Mouse (Mus musculus) cerebellum, postnatal 25 days (tissue): Measurements from ENCODE around the gene Zc3hav1.
A peak's percentile ranks its signal among the peaks of the same experiment; 100 is the strongest.
"Not testable (repeated sequence)": the region's sequence is repeated elsewhere in the genome, so short reads cannot be mapped to it uniquely, and the experiment has no call there.

Source experiments
- DNase-seq, 2 experiments: peaks; one replicate each; pipeline ENCODE4 v3.0.0; 2021; ENCODE audit warnings: mixed read lengths in 2 of 2

Zc3hav1 gene

GRCm38 (mm10) chr6:38353811-38354722, at the start of gene Zc3hav1:
Gene Zc3hav1, minus strand, starts transcription at chr6:38354603.
- peak; percentile 34 to 43 for DNase-seq

- peak in 1 of 2 experiments; percentile 28 for DNase-seq
These were observed 35.3 kb upstream of the Zc3hav1 start for GRCm38 (mm10) chr6:38389671-38390070.

- DNase-seq, result peak; percentile 87 to 89
These were observed 26.8 kb upstream of the Zc3hav1 start, which contains the start of gene Ttc26 for GRCm38 (mm10) chr6:38381129-38381771. Gene Ttc26, plus strand, starts transcription at chr6:38381469.

DNA sequence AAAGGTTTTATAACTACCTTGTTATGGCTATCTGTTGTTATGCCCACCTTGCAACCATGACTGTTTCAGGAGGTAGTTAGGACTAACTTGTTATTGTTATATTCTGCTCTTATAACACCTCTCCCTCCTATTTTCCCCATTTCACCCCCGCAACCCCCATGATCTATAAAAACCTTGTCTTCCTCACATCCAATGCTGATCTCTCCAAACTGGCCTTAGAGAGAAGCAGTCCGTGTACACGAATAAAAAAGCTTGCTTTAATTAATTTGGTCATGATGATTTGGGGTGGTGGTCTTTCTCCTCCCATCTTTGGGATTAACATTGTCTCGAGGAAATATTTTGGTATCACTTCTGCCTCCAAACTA, 26.3 kb upstream of the Zc3hav1 start:
- DNase-seq, result peak in 1 of 2 experiments; percentile 4

GRCm38 (mm10) chr6:38374271-38374670, 19.9 kb upstream of the Zc3hav1 start:
- no peak for DNase-seq

- DNase-seq, result no peak
These were observed 15.5 kb upstream of the Zc3hav1 start for GRCm38 (mm10) chr6:38369945-38370344.

DNA sequence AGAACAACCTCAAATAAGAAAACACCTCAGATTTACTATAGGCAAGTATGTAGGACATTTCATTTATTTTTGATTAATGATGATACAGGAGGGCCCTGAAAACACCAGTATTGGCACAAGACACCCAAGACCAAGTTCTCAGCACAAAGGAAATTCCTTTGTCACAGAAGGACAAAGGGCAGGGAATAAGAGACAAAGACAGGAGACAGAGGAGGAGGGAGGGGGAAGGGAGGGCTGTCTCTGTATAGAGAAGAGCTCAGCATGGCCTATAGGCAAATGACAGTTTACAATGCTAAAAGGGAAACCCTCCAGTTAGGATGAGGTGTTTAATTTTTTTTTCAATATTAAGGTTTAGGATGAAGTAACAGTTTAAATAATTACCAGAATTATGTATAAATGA, 9.7 kb upstream of the Zc3hav1 start:
- no peak for DNase-seq

GRCm38 (mm10) chr6:38363370-38363769, 9.0 kb upstream of the Zc3hav1 start:
- DNase-seq, result no peak

DNA sequence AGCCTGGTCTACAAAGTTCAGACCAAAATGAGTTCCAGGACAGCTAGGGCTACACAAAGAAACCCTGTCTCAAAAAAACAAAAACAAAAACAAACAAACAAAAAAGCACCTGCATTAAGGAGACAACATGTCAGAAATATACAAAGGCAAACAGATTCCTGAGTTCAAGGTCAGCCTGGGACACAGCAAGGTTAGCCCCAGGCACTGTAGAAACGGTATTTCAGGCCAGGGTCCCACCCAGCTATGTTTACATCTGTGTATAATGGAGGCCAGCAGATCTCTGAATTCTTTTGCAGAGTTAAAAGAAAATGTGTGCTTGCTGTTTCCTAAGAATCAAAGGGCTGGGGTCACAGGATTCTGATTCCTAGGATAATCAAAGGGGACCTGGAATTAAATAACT, 7.5 kb upstream of the Zc3hav1 start:
- no peak for DNase-seq

GRCm38 (mm10) chr6:38361065-38361464, 6.7 kb upstream of the Zc3hav1 start:
- DNase-seq, result no peak

DNA sequence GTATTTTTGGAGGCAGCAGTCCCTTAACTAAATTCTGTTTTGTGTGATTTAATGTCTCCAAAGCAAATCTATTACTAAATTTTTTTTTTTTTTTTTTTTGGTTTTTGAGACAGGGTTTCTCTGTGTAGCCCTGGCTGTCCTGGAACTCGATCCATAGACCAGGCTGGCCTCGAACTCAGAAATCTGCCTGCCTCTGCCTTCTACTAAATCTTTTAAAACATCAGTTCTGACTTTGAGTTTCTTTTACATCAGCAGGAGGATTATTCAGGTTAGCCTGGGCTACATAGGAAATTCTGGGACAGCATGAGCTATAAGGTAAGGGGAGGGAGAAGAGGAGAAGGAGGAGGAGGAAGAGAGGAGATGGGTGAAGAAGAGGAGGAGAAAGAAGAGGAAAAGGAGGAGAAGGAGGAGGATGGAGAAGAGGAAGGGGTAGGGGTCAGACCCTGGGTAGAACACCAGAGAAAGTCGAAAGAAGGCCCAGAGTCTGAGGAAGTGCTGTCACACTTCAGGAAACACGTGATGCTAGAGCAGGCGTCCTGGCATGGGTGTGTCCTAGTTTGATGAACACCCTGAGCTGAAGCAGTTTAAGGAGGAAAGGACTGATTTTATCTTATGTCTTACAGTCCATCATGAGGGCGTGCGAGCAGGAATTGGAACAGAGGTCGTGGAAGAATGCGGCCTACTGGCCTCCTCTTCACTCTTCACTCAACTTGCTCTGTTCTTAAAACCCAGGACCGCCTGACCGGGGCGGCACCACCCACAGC, 5.5 kb upstream of the Zc3hav1 start:
- no peak for DNase-seq

DNA sequence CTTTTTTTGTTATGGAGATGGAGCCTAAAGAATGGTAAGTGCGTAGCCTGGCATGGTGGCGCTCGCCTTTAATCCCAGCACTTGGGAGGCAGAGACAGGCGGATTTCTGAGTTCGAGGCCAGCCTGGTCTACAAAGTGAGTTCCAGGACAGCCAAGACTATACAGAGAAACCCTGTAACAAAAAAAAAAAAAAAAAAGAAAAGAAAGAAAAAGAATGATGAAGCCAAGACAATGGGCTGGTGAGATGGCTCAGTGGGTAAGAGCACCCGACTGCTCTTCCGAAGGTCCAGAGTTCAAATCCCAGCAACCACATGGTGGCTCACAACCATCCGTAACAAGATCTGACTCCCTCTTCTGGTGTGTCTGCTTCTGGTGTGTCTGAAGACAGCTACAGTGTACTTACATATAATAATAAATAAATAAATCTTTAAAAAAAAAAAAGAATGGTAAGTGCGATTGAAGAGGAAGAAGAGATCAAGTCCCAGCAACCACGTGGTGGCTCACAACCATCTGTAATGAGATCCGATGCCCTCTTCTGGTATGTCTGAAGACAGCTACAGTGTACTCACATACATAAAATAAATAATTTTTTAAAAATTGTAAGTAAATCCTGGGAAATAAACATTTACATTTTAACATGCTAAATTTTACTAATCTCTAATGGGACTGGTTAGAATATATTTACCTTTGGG, 4.8 kb upstream of the Zc3hav1 start:
- not testable (repeated sequence) for DNase-seq

GRCm38 (mm10) chr6:38358253-38359027, 4.0 kb upstream of the Zc3hav1 start:
- DNase-seq, result no peak

DNA sequence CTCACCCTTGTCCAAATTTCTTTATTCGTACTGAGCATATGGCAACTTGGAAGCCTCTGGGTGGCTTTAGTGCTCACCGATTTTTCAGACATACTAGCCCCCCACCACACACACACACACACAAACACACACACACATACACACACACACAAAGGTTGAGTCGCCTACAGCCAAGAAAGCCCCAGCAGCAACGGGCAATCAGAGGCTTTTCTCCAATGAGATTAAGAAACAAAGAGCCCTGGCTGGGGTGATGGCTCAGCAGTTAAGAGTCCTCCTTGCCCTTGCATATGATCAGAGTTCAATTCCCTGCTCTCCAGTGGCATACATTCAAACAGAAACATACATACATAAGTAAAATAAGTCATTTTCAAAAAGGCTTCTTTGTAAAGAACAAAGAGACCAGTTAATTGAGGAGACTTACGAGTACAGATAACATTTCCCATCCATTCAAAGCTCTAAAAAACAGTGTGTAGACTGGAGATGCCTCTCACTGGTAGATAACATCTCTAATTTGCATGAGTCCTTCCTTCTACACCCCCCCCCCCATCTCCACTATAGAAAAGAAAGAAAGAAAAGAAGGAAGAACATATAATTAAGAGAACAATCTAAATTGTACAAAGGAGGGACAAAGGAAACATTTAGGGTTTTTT, 3.3 kb upstream of the Zc3hav1 start:
- DNase-seq, result no peak

- DNase-seq, result not testable (repeated sequence)
These were observed 2.4 kb upstream of the Zc3hav1 start for GRCm38 (mm10) chr6:38356661-38357433.

DNA sequence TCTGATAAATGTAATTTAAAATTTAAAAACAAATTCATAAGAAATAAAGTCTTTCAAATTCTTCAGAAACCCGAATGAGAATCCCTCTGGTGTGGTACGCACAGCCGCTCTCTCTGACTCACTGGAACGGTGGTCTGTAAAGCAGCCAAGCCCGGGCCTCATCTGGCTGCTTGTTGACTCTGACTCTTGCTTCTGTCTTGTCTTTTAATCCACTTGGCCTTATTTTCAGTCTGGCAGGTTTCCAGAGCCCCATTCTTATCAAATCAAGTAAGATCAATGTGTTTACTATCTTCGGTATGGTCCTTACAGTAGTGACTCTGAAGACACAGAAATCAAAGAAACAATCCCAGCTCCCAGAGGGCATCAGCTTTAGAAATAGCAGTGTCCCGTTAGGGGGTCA, 1.5 kb upstream of the Zc3hav1 start:
- DNase-seq, result no peak

DNA sequence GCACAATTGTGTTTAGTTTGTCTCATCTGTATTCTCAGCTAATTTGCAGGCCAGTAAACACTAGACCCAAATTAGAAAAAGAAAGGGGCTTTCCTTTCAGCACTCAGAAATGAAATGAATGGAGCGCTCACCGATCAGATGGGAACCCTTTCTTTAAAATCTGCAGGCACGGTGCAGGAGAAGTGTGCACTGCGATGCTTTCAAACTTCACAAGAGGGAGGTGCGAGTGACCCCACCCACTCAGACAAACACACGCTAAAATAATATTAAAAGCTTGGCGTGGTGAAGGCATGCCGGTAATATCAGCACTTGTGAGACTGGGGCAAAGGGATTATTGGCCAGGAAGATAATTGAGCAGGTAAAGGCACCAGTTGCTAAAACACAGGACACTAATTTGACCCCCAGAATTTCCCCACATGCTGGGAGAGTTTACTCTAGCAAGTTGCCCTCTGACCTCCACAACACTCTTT, 986 bp upstream of the Zc3hav1 start:
- DNase-seq, result no peak

GRCm38 (mm10) chr6:38354723-38355353, 435 bp upstream of the Zc3hav1 start:
- DNase-seq, result no peak

GRCm38 (mm10) chr6:38353181-38353580, 1.2 kb downstream of the Zc3hav1 start:
- no peak for DNase-seq

DNA sequence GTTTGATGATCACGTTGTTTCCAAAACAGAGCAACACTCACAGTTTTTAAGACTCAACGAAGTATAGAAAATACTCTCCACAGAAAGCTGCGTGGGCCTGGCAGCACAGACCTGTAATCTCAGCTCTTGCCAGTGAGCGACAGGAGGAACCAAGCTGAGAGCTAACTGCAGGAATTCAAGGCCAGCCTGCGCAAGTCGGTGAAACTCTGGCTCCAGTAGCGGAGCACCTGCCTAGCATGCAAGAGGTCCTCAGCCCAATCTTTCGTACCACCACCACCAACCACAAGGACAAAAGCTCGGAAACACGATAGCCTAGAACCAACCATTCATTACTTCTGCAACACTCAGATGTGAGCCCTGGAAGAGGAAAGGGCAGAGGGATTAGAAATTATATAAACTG, 2.0 kb downstream of the Zc3hav1 start:
- no peak for DNase-seq
